Mouse (Mus musculus) brain, embryonic 18.5 days (tissue): ENCODE results near the gene Il18r1.

ENCODE experiments used
- DNase-seq: peaks from one replicate; pipeline ENCODE4 v3.0.0-alpha.2; 2012; ENCODE audit warnings: low read depth, low spot score

The Il18r1 gene

DNA sequence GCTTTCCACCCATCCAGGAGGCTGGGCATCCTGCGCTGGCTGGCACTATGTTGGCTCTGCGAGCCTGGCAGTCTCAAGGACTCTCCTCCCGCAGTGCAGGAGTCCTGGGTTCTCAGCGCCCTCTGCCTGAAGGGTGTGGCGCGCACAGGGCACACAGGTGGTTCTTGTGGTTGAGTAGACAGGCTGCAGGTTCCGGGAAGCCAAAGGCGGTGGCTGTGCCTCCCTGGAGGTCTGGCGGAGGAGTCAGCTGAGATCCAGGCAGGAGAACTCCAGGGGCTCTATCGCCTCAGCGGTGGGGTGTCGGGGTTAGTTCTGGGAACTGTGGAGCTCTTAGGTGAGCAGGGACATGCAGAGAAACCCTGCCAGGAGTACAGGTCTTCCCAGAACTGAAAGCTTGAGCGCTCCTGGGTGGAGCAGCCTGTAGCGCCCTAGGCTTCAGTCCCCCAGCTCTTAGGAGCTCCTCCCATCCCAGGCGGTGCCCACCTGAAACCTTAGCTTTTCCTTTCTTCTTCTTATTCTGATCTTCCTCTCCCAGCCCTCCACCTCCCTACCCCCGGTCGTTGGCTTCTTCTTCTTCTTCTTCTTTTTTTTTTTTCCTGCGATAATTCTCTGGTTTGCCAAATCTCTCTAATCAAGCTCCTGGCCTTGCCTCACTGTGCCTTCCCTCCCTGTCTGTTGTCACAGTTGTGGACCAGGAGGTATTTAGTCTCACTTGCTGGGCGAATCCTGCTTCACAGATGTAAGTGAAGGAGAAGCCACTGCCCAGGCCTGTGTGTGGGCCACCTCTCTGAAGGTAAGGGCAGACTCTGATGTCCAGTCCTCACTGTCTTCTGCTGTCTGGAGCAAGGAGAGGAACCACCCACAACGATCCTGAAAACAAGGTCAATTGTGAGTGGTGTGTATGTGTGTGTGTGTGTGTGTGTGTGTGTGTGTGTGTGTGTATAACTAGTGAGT is at the start of gene Il18r1:
TSS of gene Il18r1 (plus strand) at position 76 of the 954 bp plus-strand sequence.
- DNase-seq, result no peak

DNA sequence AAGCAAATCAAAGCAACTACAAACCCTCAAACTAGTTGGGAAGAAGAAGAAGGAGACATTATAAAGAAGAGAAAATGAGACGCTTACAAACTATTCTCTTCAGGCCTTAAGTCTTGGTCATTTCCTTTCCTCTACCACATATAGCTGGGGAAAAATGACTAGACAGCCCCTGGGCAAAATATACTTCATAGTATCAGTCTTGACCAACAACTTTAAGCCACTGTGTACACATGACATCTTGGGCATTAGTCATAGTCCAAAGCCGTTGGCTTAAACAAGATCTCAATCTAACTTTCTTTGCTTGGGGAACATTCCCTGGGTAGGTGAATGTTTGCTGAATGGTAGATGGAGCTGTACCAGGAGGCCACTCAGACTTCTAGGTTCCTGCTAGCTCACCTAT is 48.3 kb upstream of the Il18r1 start:
- no peak for DNase-seq

DNA sequence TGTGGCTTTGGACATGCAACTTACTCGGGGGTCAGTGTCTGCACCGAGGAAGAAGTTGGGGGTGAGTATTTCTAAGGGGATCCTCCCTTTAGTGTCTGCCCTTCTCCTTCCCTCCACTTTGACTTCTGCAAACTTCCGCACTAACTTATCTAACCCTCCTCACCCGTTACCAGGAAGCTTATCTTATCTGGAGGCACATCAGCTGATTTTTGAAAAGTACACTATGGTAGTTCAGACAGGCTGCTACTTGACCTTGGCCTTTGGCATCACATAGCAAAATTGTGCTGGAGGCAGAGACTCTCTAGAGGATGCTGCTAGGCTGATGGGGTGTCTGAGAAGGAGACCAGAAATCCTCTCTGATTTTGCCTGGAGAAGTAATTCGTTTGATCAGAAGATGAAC is 46.8 kb upstream of the Il18r1 start:
- no peak for DNase-seq

DNA sequence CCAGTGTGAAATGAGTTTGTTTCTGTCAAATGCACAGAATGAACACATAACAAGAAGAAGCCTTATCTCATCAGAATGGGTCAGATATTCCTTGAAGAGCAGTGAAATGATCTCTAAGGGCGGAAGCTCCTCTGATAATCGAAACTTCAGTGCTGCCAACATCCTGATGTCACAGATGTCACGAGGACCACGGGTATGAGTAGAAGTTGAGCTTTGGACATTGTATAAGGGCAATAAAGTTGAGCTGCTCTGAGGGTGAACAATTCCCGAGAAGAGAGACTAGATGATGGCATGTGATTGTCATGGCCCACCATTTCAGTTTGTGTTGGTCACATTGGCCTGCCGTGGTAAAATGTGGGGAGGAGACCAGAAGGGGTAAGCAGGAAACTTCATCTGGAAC is 41.5 kb upstream of the Il18r1 start:
- no peak for DNase-seq

DNA sequence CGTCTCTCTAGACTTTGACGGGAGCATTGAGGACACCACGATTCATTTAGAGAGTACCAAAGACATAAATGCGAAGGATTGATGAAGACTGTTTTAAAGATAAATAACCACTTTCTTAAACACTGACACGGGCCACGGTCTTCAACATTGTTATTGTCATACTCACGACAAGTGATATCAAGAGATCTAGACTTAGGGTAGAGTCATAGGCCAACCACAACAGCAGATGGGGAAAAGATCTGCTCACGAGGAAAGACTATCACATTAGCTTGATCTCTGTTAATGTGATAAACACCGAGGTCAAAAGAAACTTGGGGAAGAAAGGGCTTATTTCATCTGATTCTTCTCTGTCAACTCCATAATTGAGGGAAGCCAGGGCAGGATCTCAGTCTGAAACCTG is 38.1 kb upstream of the Il18r1 start:
- DNase-seq, result no peak

DNA sequence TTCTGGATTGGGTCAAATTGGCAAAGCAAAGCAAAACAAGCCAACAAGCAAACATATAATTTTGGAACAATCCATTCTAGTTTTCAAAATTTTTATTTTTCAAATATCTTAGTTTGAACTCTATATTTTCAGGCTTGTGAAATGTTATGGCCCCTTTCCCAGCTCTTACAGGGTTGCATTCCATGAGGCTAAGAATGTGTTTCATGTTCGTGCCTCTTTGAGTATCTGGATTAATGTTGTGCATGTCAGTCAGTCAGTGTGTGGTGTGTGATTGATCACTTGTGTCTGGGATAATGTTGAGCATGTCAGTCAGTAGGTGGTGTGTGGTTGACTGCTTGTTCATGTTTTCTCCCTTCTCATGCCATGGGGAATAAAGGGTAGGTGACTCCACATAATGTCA is 37.5 kb upstream of the Il18r1 start:
- no peak for DNase-seq

DNA sequence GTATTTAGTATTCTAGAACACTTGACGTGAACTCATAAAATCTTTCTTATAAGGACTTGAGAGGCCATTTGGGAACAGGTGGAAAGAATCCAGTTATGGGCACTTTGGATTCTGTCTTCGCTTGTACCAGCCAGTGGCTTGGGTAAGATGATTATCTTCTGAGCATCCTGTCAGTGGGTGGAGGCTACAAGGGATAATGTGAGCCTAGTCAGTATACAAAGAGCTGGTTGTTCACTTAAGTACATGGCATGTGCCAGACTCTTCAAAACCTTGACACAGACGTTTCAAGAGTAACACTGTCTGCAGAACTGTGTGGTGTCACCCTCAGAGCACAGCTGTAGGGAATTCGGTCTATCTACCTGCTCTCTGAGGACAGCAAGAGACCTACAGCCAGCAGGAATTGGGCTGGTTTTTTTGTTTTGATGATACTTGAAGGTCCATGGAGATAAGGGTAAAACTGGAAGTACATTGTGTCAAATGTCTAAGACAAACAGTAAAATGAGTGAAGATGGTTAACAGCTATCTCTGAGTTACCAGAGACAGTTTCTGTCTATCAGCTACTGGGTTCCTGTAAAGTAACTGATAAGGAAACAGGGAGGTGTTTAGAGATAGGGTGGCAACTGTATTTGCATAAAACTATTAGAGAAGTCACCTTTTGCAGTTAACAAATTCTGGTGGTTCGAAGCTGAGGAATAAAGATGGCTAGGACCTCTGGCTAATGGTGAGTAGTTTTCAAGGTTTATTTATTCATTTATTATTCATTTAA is 36.3 kb upstream of the Il18r1 start, which contains the start of gene Il1rl1:
TSS of gene Il1rl1 (plus strand) at position 661 of the 766 bp plus-strand sequence.
- no peak for DNase-seq

DNA sequence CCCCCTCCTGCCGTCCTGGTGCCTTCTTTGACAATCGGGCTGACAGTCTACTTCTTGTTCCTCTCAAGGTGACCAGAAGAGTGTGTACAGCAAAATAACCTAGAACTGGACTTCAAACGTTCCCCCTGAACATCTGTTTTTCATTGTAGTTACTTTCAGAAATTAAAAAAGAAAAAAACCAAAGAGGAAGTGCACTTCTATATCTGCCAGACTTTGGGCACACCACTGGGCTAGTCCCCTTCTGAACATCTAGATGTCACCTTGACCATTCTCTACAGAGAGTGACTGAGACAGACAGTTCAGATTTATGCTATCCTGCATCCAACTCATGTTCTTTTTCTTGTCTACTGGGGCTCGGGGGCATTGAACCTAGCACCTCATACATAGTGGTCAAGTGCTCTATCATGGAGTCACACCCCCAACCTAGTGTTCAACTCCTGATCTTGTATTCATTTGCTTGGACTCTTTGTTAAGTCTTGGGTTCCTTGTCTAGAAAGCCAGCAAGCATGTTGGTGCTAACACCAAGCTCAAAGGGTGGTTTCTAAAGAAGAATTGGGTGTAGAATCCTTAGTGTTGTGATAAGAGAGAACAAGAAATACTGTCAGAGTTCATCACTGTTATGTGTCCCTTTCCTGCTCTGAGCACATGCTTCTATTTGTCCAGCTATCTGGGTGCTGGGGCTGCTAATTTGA is 35.1 kb upstream of the Il18r1 start:
- DNase-seq, result no peak

DNA sequence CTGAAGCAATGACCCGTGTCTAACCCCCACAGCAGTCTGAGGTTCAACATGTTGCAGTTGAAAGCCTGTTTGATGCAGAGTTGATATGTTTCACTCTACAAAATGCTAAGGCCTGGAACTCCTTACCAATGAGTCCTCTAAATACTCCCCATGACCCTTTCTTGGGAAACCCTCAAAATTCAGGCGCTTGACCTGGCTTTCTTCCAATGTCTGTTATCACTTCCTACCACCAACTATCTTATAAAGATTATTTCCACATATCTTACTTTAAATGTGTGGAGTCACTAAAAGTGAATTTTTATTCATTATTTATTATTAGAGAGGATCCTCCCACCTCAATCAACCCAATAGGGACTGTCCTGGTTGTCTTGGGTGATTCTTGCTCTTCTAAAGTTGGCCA is 33.2 kb upstream of the Il18r1 start:
- DNase-seq, result no peak

DNA sequence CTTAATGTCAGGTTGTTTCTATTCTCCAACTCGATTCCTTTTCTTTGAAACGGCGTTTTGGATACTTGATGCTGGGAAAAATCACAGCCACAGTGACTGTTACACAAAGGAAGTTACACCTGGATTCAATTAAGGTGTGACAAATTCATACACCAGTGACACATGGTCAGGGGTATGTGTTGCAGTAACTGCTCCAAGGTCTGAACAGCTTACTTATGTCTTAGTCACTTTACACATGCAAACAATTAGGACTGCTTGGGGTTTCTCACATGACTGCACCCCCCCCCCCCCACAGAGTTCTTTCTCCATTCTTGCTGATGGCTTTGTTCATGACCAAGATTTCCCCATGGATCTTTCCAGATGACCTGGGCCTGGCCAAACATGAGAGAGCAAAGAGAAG is 29.4 kb upstream of the Il18r1 start:
- no peak for DNase-seq

DNA sequence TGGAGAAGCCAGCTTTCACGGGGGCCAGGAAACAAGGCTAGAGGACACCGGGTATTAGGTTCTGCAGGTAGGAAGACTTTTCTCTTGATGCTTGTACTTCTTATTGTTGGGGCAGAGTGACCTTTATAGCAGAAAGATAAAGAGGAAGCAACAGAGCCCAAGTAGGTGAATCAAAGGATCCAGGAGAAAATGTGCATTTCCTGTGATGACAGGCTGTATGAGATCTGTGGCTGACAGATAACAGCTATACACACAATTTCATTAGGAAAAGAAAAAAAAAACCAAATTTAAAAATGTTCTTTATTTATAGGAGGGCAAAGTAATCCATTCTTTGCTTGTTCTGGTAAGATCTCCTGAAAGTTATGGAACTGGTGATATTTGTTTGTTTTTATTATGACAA is 28.0 kb upstream of the Il18r1 start:
- DNase-seq, result no peak

DNA sequence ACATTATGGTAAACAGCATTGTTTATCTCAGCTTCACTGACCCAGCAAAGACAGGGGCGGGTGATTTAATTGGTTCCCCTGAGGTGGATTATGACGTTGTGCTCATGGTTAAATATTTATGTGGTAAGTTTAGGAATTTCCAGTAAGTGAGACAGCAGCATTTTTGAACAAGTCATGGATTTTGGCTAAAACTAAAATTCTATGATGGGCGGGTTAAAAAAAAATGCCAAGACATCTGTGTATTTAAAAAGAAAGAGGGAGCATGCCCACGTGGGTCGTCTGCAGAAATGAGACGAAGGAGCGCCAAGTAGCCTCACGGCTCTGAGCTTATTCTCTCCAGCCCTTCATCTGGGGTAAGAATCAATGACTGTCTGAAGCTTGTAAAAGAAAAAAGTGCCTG is 25.8 kb upstream of the Il18r1 start:
- DNase-seq, result no peak

DNA sequence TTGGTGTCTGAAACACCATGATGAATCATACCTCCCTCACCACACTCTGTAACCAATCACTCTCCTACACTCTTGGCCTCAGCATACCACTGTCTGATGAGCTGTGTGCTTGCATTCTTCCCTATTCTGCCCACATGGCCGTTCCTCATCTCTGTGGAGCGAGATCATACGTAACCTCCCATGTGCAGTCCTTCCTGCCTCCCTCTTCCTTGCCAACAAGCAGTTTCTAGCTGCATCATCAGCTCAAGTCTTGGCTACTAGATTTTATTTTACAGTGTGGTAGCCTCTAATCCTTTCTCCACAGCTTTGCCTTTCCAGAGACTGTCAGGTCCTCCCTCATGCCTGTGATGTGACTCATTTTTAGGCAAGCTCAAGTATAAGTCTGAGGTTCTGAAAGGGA is 20.6 kb upstream of the Il18r1 start:
- no peak for DNase-seq

DNA sequence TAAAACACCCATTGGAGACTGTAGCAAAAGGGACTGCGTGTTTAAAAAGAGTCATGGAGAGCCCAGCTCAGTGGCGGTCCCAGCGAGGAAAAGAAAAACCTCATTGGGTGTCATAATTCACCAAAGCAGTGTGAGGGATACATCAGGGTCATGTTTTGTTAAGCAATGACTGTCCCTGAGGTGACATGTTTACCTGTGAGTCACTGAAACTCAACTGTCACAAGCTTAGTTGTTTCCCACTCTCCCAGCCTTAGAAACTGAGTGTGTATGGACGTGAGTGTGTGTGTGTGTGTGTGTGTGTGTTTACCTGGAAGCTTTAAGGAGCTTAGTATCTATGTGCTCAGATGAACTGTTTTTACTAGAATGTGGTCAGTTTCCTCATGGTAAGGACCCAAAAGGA is 2.0 kb downstream of the Il18r1 start:
- DNase-seq, result no peak

DNA sequence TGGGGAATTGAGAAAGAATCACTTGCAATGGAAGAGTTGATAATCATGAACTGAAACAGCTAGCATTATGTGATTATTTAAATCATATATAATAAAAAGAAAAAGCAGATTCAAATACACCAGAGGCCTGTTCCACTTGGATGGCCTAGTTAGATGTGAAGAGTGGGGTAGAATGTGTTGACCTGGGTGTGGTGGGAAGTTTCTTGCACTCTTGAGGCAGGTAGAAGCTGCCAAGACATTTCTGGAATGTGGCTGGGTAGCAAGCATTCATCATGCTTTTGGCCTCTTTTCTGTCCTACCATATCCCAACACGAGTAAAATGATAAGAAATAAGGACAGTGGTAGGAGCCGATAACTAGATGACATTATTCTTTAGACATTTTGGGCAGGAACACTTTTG is 3.5 kb downstream of the Il18r1 start:
- no peak for DNase-seq

DNA sequence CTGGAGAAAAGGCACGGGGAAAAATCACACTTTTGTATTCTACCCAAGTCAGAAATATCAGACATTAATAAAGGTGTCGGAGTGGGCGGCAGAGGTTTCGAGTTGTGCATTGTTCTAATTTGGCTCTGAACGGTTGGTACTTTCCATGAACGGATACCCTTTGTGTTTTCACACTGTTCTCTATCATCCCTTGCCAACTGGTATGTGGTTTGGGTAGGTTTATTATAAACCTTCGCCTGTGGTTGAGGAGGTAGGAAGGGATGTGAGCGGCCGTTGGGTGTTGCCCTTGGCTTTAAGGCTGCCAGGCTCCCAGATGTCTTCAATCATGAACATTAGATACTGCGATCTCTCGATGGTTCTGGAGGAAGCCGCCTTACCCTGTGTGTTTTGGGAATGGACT is 4.5 kb downstream of the Il18r1 start:
- DNase-seq, result no peak

DNA sequence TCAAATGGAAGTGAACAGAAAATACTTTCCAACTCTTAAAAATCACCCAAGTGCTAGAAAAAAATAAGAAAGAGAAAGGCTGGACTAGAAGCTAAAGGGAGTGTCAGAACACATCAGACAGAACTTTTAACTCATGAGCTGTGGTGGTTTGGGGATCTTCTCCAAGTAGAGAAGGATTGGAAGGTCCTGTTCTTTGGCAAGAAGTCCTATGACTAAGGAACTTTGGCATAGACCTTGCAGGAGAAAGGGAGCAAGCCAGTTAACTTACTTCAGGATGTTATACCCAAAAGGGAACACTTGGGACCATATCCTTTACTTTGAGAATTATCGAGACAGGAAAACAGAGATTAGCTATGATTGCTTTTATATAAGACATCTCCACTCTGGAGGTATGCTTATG is 7.0 kb downstream of the Il18r1 start:
- DNase-seq, result no peak

DNA sequence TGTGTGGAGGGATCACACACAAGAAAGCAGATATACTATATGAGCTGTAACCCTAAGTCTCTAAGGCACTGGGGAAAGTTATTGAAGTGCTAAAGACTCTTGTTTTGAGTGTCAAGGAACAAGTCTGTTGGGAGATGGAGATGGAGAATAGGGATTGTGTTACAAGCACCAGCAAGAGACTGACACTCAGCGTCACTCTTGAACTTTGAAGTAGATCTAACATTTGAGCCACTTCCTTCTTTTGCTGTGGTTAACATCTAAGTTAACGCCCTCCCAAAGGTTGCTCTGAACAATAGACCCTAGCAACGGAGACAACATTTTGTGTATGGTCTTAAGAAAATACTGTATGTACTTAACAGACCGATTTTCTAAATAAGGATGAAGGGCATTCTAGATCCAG is 8.3 kb downstream of the Il18r1 start:
- DNase-seq, result no peak

DNA sequence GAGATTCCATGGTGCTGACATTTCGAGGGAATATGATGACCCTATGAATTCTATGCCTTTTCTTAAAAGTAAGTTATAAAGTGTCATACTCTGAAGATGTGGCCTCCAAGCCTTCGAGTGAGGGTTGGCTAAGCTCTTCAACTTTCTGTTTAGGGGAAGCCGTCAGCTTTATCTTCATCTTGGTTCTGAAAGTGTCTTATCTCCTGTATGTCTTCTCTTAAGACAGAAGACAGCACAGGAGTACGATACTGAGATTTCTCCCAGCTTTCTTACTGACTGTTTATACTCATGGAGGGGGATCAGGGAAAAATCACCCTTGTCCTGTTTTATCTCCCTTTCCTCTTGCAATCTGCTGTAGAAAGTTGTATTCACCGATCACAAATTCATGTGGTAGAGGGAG is 9.0 kb downstream of the Il18r1 start:
- DNase-seq, result no peak

DNA sequence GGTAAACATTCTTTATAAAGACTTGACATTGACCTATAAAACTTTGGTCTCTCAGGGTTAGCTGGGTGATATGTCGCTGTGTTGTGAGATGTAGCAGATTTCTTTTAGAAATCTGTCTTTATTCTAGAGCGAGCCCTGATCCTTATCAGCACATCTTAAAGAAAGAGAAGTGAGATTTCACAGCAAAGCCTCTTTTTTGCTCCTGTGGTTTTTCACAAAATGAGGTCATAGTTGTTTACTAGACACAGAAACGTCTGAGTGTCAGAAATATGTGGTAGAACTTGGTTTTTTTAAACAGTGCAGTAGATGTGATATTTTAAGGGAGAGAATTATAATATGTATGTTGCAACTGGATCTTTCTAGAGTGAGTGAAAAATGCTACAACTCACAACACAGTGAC is 10.3 kb downstream of the Il18r1 start:
- no peak for DNase-seq

DNA sequence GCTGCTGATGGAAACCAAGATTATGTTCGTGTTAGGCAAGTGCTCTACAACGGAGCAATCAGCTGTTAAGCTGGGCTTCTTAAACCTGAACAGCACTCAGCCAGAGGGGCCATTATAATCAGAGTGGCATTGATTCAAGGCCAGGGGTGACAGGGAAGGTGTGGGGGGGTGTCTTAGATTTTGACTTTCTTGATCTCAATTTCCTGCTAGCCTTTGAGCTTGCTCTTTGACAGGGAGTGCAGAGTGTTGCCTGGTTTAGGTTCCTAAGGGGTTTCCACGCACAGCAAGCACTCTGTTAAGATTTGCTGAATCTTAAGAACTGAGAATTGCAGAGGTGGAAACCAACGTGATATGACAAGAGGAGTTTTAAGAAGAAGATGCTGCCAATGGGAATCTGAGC is 11.4 kb downstream of the Il18r1 start:
- no peak for DNase-seq

DNA sequence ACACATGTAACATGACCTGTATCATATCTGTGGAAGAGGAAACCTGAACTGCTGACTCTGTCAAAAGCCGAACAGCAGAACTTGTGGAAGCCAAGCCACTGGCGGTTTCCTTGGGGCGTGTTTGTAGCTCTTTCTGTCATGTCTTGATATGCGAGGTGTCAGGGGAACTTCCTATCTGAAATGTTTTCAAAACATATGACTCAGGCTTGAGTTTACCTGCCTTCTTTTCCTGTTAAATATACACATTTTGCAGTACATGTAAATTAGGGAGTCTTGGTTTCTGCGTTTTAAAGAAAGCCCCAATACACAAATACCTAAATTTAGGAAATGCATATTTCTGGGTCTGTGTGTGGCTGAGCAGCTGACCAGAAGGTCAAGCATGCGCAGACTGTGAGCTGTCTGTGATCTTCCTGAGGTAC is 14.2 kb downstream of the Il18r1 start:
- no peak for DNase-seq
